In genomic region chr11:60320426-60321037, GRCm38 (mm10) we compare ENCODE assay signal across 13 mouse cellular contexts. TPM values are rescaled to one million over a fixed set of nuclear protein-coding genes. Genes with fewer than 3 reads are reported as not detected.
DNase-seq lines count a peak whose midpoint lies in the region; ATAC-seq lines count a peak whose summit lies in the region.
"Had no signal": no experiment of that assay in that cellular context is flagged by ENCODE, and none has a peak within 500 bp of the region (broad histone marks: within the 10 kb centered on the region; RNA-seq: fewer than 3 reads in every experiment).

No protein-coding gene starts in this region.

- H3K27ac ChIP-seq in liver, embryonic 13.5 days, result peak overlapping the region; percentile 24; the same call in 1 of the 2 replicates
- H3K27ac ChIP-seq in hindbrain, embryonic 14.5 days, result peak overlapping the region; percentile 81
- peak overlapping the region; percentile 30 for H3K27ac ChIP-seq in midbrain, embryonic 16.5 days (ENCODE audit: low read length)
- H3K27ac ChIP-seq: macrophage had no signal

- WGBS in liver, embryonic 13.5 days (ENCODE audit: insufficient replicate concordance), result 47% methylated on average over 8 of the region's 8 CpGs
- WGBS in hindbrain, embryonic 14.5 days, result 60% methylated on average over 8 of the region's 8 CpGs
- 63% methylated on average over 8 of the region's 8 CpGs for WGBS in midbrain, embryonic 16.5 days

- no peak for ATAC-seq in liver, embryonic 13.5 days (ENCODE audit: low read depth)
- ATAC-seq in hindbrain, embryonic 14.5 days (ENCODE audit: low FRiP score), result no peak
- ATAC-seq in midbrain, embryonic 16.5 days, result no peak

- H3K4me1 ChIP-seq in liver, embryonic 13.5 days (replicated peaks), result peaks cover 42% of the 10 kb centered on the region
- H3K4me1 ChIP-seq in hindbrain, embryonic 14.5 days (replicated peaks; ENCODE audit: control insufficient read depth, insufficient read depth, low read length), result peaks cover 44% of the 10 kb centered on the region
- peaks cover 27% of the 10 kb centered on the region for H3K4me1 ChIP-seq in midbrain, embryonic 16.5 days (ENCODE audit: control insufficient read depth, insufficient read depth, low read length)

- no peak overlapping the region for H3K4me3 ChIP-seq in liver, embryonic 13.5 days (replicated peaks)
- no peak overlapping the region for H3K4me3 ChIP-seq in hindbrain, embryonic 14.5 days (replicated peaks; ENCODE audit: low read length)
- H3K4me3 ChIP-seq in midbrain, embryonic 16.5 days (ENCODE audit: low read depth, low read length), result no peak overlapping the region
- H3K4me3 ChIP-seq: heart, embryonic 12.5 days had no signal

- peak; percentile 26 to 32 for DNase-seq in cerebellum, postnatal 25 days
- no peak for DNase-seq in cerebellum, postnatal 10 days
- no peak for DNase-seq in liver, embryonic 13.5 days
- no peak for DNase-seq in liver
- DNase-seq in hindbrain, embryonic 14.5 days (ENCODE audit: low spot score), result no peak
- DNase-seq in urinary bladder, postnatal 14 days (ENCODE audit: low spot score), result no peak
- DNase-seq in layer of hippocampus, postnatal 14 days (ENCODE audit: low spot score in 2 of 2), result no peak
- DNase-seq: adrenal gland, postnatal 10 days; cerebellum, adult 11-12 months had no signal

- no peaks in the 10 kb centered on the region for H3K27me3 ChIP-seq in liver, embryonic 13.5 days
- H3K27me3 ChIP-seq in hindbrain, embryonic 14.5 days (ENCODE audit: control insufficient read depth, insufficient read depth, low read length), result no peaks in the 10 kb centered on the region
- no peaks in the 10 kb centered on the region for H3K27me3 ChIP-seq in midbrain, embryonic 16.5 days (ENCODE audit: control insufficient read depth, insufficient read depth, low read depth, low read length)
- H3K27me3 ChIP-seq: heart, embryonic 12.5 days had no signal

- H3K9ac ChIP-seq in liver, embryonic 13.5 days, result no peak overlapping the region
- H3K9ac ChIP-seq in hindbrain, embryonic 14.5 days, result no peak overlapping the region
- no peak overlapping the region for H3K9ac ChIP-seq in midbrain, embryonic 16.5 days (ENCODE audit: low read depth, low read length)
- H3K9ac ChIP-seq: heart, embryonic 12.5 days had no signal

- no peaks in the 10 kb centered on the region for H3K9me3 ChIP-seq in liver, embryonic 13.5 days (replicated peaks)
- no peaks in the 10 kb centered on the region for H3K9me3 ChIP-seq in hindbrain, embryonic 14.5 days (ENCODE audit: control insufficient read depth, low read length)
- no peaks in the 10 kb centered on the region for H3K9me3 ChIP-seq in midbrain, embryonic 16.5 days (replicated peaks; ENCODE audit: control insufficient read depth, low read length, poor library complexity, severe bottlenecking)
- H3K9me3 ChIP-seq: heart, embryonic 12.5 days had no signal

- H3K4me2 ChIP-seq in liver, embryonic 13.5 days, result no peak overlapping the region
- H3K4me2 ChIP-seq in hindbrain, embryonic 14.5 days (replicated peaks), result no peak overlapping the region
- no peak overlapping the region for H3K4me2 ChIP-seq in midbrain, embryonic 16.5 days (ENCODE audit: low read length)
- H3K4me2 ChIP-seq: heart, embryonic 12.5 days had no signal

- no peaks in the 10 kb centered on the region for H3K36me3 ChIP-seq in liver, embryonic 13.5 days
- H3K36me3 ChIP-seq in hindbrain, embryonic 14.5 days (replicated peaks; ENCODE audit: control insufficient read depth, insufficient read depth), result no peaks in the 10 kb centered on the region
- no peaks in the 10 kb centered on the region for H3K36me3 ChIP-seq in midbrain, embryonic 16.5 days (ENCODE audit: control insufficient read depth, insufficient read depth, low read length)
- H3K36me3 ChIP-seq: heart, embryonic 12.5 days had no signal

RNA-seq across cellular contexts. Expression of gene Tom1l2, which starts 32.2 kb away (rescaled TPM):
- polyA plus RNA-seq in liver, embryonic 13.5 days (2015; fragmentation: Nextera tagmentation; extraction: Ambion mirVana), result 4.6 and 5.1 TPM in 2 replicates
- 47.3 and 49.0 TPM in 2 replicates for polyA plus RNA-seq in hindbrain, embryonic 14.5 days (2014; fragmentation: Nextera tagmentation; extraction: Ambion mirVana)
- polyA plus RNA-seq in midbrain, embryonic 16.5 days (2015; fragmentation: Nextera tagmentation; extraction: Ambion mirVana), result 66.4 and 74.6 TPM in 2 replicates
- 100 to 1,000 TPM; 140 to 147 TPM for total RNA-seq in layer of hippocampus, postnatal 14 days (2021)

RNA-seq across cellular contexts. Expression of gene Drc3, which starts 32.6 kb away (rescaled TPM):
- 0.33 and 0.56 TPM in 2 replicates for polyA plus RNA-seq in liver, embryonic 13.5 days (2015; fragmentation: Nextera tagmentation; extraction: Ambion mirVana)
- polyA plus RNA-seq in hindbrain, embryonic 14.5 days (2014; fragmentation: Nextera tagmentation; extraction: Ambion mirVana), result 6.1 and 6.9 TPM in 2 replicates
- 6.6 and 7.1 TPM in 2 replicates for polyA plus RNA-seq in midbrain, embryonic 16.5 days (2015; fragmentation: Nextera tagmentation; extraction: Ambion mirVana)
- 1 to 10 TPM; 5.2 to 7.3 TPM for total RNA-seq in layer of hippocampus, postnatal 14 days (2021)
- polyA plus RNA-seq: C2C12, macrophage had no signal

Comparison
In these comparisons a context has a peak if more than half of its experiments do, and no peak if none do; other contexts are left out.
1. DNase-seq: peak in cerebellum, postnatal 25 days (2 of 2); none in cerebellum, postnatal 10 days (0 of 2), liver, embryonic 13.5 days (single experiment), liver (single experiment), hindbrain, embryonic 14.5 days (single experiment), urinary bladder, postnatal 14 days (single experiment) and layer of hippocampus, postnatal 14 days (0 of 2).
2. H3K27ac ChIP-seq: peak in every context shown above with its lines; median percentile 81 in hindbrain, embryonic 14.5 days; 30 in midbrain, embryonic 16.5 days; 24 in liver, embryonic 13.5 days.